Mouse (Mus musculus): ENCODE measurements at regions not wholly inside any gene's neighbourhood (a gene's known extent, or its start where the extent isn't known, plus 50 kb on each side); places are given as distances from the start of the nearest gene placed in this dataset.

DNA sequence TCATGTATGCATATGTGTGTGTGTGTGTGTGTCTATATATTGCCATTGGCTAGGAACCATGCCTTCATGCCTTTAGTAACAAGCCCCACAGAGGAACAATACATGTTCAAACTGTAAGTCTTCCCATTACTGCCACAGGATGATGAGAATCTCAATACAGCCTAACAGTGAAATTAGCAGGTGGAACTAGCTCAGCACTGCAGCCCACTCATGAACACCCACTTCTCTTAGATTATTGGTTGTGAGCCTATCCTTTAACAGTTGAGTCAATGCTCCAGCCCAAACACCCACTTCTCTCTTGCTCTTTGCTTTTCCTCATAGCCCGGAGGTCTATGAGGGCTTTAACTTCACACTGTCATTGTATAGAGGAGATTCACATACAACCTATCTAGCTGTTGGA is 287.5 kb upstream of the Plxna2 start:
- DNase-seq: no peak

DNA sequence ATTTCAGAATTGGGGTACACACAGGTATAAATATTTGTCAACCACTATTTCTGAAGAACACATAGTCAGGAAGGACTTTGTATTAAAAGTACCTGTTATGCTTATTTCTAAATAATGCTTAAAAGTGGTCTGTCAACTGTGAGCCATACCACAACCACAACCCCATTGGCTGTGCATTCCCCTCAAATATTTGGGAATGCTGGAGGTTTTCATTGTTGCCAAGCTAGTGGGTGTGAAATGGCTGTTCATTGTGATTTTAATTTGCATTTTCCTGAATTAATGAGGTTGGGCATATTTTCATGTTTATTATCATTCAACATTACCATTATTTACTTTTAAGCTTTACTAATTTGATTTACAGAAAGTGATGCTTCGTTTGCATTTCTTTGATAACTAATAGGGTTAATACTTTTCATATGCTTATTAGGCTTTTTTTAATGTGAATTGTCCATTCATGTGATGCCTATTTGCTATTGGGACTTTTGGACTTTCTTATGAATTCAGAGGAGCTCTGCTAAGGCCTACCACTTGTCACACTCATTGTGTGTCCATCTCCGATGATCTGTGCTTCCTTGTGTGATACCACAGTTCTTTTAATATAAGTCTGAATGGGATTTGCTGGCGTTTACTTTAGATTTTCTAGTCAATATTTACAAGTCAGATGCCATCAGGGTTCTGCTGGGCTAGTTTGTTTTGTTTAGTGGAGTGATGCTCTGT is 297.5 kb upstream of the Plxna2 start:
- DNase-seq: no peak

DNA sequence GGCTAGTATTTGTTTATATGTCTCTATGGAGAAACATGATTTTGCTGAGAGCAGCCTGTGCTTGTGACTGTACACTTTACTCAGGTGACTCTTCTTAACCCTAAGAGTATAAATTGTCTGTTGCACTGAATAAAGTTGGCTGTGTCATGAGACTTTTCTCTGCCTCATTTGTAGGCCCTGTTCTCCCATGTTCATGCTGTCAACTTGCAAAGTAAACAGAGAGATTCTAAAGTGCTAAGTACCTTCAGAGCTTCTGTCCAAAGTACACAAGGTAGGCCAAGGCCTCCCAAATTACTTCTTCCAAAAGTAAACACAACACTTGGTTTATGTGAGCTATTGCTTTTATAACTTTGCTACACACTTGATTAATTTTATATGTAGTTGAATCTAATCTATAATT is 299.7 kb upstream of the Plxna2 start:
- DNase-seq: no peak

DNA sequence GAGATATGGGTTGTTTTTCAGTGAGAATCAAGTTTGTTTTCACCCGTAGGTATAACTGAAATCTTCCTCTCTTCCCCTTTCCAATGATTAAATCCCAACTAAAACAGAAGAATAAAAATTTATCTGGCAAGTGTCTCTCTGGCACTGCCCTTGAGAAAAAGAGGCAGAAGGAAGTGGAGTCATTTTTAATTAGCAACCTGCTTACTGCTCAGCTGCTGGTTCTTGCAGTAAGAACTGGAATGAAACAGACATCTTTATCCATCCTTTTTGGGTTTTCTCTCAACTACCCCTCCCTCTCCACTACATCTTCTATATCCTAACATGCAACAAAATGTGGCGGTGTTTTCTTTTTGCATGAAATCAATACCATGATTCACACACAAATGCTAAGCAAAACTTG is 302.4 kb upstream of the Plxna2 start:
- no peak for DNase-seq

DNA sequence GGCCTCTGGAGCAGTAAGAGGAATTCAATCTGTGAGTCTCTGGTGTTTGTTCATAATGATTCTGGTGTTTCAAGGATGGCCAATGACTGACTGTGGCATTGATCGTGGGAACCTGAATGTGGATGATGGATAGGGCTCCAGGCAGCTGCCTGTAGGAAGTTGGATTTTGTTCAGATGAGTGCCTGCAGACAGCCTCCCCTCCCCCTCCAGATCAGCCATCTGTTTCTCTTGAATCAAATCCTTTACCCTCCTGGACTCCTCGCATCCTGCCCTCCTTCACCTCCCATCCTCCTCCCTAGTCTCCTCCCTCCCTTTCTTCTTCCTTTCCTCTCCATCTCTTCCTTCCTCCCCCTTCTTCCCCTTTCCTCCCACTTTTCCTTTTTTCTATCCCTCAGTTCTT is 307.6 kb upstream of the Plxna2 start:
- peak; percentile 40 to 70 for DNase-seq

DNA sequence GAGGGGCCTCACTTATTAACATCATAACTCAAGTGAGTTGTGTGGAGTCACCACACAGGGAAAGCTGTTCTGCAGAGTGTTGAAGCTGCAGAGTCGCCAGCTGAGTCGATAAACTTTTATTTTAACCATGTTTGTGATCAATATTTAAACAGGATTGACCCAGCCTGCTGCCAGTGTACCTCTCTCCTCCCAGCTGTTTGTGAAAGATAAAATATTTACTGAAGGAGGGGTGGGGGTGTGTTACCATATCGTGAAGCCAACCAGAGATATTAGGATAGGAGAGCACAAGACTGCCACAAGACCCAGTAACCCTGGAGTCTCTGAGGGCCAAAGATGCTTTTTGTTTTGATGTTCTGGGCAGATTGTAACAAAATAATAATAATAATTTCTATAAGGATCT is 309.4 kb upstream of the Plxna2 start:
- DNase-seq: no peak

DNA sequence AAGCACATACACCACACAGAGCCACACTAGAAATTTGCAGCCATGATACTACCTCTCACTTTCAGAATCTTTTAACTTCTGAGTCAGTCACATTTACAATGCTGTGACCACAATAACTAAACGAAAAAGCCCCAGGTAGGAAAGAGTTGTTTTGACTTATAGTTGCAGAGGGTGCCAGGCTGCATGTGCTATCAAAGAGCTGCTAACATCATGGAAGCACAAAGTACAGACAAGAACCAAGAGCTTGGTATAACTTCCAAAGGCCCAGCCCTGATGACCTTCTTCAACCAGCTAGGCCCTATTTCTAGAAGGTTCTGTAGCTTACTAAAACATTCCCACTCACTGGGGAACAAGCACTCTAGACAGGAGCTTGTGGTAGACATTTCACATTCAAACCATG is 314.1 kb upstream of the Plxna2 start:
- no peak for DNase-seq

DNA sequence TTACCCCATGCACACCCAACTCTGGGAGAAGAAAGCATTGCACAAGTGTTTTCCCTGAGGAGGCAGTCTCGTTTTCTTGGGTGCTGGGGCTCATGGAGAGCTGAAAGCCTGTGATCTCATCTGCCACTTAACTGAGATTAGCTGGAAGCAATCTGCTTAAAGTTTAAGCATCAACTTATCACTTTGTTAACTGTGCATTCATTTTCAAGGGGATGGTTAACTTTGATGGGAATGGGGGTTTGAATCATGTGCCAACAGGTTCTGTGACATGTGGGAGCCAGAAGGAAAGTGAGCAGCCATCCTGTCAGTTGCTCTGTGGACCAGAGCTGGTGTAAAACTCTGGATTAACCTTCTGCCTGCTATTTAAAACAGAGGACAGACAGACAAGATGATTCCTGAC is 315.2 kb upstream of the Plxna2 start:
- no peak for DNase-seq

DNA sequence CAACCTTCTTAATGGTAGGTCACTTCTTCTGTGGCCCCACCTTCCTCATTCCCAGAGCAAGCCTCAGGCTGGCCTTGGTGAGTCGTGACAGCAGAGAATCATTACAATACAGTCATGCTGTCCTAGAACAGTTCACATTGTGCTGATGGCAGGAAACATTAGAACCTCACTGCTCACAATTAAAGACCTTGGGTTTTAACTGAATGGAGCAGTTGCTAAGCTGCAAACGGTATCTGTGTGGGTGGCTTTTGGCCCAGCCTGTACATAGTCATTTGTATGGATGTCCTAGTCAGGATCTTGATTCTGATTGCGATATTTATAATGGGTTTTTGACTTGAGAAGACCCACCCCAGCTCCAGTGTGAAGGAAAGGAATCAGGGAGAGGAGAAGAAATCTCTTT is 336.1 kb upstream of the Plxna2 start:
- DNase-seq: no peak

DNA sequence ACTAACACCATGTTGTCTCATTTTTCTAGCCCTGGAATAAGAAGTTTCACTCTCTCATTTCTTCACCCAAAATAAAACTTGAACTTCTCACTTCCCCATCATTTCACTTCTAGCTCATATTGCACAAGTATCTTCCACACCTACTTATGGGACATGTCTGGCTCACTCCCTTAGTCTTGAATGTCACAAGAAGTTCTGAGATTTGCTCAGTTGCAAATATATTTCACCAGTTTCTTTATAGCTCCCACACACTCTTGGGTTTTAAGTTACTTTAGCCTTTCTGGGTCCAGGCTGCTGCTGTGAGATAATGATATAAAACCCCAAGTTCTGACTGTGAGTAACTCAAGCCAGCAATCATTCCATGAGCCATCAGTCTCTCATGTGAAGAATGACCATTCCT is 350.0 kb upstream of the Plxna2 start:
- no peak for DNase-seq

DNA sequence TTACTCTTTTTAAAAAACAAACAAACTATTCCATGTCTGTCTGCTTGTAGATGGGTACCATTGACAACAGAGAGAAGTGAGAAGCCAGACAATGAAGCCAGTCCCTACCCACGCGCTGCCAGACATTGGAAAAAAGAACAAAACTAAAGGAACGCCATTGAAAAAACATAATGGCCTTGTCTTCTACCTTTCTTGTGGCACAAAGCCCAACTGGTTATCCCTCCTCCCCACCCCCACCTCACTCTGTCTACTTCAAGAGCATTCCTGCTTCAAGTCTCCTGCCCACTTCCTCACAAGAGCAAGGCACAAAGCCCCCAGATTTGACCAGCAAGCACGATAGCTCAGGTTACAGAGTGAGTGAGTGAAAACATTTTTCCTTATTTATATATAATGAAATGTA is 355.6 kb upstream of the Plxna2 start:
- DNase-seq: no peak

DNA sequence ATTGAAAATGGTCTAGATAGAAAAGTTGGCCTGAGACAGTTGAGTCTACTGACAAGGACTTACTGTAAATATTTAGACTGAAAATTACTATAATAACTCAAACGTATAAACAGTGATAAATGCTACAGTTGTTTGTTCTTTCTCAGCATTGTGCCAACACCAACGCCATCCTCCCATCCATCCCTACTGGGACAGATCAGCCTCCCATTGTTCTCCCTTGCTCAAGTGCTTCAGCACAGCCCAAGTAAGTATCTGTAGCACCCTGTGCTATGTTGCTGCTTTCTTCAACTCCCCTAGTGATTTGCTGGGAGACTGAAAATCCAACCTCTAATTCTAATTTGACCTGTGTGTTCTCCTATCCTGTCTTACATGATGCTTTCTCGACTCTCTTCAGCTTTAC is 358.1 kb upstream of the Plxna2 start:
- DNase-seq: no peak

DNA sequence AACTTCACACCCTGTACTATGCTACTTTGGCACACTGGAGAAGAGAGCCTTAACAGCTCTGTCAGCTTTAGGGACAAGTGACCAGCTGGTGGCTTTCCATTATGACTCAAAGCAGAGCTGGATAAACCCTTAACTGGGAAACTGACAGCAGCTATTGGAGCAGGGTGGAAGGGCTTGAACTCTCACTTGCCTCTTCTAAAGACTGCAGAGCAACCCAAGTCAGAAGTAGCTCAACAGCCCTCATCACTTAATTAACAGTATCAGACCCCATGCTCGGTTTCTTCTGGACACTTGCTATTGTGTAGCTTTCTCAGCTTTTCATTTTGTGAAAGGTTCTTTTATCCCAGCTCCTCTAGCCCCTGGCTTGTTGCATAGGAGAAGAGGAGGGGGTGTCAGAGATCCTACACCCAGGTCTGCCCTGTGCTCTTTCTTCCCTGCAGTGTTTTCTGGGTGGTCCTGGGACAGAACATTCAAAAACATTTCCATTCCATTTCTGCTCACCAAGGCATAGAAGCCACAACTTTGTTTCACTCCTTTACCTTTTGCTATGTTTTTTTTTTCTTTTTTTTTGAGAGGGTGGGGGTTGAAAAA is 373.1 kb upstream of the Plxna2 start:
- DNase-seq: no peak

DNA sequence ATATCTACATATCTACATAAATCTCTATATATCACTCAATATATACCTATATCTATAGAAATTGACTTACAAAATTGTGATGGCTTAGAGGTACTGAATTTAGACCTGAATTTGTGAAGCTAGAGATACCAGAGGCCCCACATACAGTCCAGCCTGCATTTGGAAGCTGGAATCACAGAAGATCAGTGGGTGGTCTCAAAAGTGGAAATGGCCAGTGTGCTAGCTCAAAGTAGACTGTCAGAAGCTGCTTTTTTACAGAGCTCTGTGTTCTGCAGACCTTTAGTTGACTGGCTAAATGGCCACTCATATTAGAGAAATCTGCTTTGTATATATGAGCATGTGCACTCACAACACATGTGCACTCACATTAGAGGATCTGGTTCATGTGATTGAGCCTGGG is 376.9 kb upstream of the Plxna2 start:
- DNase-seq: no peak

DNA sequence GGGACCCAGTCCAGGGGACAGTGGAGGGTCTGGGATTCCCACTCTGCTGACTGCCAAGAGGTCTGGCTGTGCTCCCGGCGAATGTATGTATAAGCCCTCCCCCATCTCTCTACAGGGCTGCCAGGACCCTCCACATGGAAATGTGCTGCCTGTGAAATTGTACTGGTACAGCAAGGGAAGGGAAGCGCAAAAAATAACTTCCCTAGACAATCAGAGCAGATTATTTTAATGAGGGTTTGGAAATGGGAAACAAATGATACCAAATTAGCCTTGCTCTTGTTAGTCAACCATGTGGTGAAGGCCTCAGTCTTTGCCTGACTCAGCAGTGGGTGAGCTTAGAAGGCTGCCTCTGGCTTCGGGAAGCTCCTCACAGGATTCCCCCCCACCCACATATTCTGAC is 386.8 kb upstream of the Plxna2 start:
- DNase-seq: no peak

DNA sequence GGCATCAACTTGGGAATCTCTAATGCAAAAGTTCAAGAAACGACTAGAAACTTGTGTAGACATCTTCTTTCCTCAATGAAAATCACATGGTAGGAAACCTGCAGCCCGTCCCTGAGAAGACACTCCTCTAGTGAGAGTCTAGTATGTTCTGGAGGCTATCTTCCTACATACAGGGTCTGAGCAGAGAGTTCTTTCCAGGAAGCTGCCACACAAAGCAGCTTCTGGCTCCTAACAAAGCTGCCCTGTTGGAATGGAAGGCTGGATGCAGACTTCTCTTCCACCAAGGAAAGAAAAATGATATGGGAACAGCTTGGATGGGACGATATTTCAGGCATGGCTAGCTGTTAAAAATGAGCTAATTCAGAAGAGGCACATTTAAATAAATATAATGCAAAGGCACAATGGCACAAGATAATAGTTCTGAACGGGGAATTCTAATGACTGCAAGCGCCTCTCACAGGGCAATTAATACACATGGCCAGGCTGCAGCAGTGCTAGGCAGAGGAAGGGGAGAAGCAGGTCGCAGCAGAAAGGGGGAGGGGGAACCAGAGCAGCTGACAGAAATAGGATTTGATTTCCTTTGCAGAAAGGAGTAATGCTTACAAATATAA is 391.4 kb upstream of the Plxna2 start:
- DNase-seq: no peak

DNA sequence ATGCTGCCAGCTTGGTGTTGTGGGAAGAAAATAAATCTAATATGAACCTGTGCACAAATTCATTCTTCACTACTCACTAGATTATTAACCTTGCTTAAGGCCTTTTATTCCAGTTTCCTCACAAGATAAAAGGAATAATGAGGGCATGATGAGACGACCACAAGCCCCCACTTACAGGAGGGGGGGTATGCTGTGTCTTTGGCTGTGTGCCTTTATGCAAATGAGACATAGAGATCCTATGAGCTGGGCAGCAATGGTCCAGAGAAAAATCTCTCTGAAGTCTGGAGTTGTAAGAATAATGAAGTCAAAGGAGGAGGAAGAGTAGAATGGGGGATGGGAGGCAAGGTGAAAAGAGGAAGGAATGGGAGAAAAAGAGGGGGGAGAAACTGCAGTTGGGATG is 392.2 kb upstream of the Plxna2 start:
- DNase-seq: no peak

DNA sequence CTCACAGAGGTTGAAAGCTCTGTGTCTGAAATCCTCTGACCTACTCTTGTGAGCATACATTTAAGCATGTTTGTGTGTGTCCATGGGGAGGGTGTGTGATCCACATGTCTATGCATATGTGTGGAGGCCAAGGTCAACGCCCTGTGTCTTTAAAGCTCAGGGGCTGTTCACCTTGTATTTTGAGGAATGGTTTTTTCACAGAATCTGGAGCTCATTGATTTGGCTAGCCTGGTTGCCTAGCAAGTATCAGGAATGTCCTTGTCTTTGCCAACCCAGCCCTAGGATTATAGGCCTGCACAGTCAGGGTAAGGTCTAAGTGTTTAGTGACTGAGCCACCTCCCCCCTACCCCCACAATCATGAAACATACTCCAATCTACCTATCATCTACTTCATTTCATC is 394.0 kb upstream of the Plxna2 start:
- DNase-seq: no peak

DNA sequence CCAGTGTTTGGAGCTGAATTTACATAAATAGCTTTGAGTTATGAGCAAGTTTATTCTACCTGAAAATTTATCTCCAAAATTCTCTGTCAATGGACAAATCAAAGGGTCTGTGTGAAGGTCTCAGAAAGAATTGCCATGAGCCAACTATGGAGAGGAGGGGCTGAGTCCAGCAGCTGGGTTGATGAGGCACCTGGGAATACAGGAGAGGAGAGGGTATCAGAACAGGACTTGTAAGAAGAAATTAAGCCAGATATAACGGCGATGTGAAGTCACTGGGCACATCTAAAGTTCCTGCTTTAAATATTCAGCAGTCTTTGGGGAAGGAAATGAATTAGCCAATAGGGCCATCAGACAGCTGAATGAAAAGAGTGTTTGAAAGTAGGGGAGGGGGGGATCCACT is 394.4 kb upstream of the Plxna2 start:
- no peak for DNase-seq

DNA sequence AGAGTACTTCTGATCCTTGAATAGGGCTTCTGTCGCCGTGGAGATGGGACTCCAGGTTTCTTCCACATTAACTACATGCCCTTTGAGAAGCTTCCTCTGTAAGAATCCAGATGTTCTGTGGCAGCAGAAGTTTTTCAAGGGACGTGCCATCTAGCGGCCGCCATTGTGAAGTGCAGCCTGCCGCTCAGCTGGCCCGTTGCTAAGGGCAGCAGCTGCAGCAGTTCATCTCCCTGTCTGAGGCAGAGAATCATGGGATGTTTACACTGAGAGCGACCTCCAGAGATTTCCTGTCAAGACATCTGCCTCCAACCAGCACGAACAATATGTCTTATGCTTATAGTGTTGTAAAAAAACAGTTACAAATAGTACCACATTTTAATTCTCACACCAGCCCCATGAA is 395.0 kb upstream of the Plxna2 start:
- DNase-seq: peak; percentile 33 to 56

DNA sequence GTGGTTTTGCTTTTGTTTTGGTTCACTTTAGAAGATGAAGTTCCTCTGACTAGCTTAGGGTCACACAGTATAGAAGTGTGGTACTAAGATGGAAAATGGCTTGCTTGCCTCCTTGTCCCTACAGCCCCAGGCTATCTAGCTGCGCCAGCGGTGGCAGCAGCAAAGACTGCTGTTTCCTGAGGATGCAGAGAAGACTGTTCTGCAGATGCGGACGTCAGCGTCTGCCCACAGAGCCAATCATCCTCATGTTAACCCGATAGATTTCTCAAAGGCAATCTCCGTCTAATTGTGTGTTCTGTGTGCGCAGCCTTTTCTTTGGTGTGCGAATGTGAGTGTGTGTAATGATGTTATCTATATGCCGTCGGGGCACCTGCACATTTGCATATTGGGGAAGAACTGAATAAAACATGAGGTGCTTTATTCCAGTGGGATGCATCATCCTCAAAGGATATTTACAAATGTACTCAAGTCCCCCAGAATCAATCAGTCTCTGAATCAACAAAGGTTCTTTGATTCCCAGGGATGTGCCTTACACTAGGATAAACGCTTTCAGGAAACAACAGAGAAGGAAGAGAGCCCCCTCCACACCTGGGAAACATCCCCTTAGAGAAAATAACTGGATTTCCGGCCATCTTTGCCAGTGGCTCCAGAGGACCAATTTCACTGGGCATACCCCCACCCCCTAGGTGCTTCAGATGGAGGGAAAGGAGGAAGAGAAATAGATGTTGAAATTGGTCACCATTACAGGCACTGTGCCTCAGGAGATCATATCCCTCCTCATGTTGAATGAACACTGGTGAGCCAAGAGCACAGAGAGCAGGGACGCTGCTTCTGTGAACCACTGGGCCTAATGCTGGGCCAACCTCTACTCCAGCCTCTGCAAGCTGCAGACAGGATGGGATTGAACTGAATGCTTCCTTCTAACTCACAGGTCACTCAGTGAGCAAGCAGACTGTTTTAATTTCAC is 409.7 kb upstream of the Plxna2 start:
- DNase-seq: no peak

DNA sequence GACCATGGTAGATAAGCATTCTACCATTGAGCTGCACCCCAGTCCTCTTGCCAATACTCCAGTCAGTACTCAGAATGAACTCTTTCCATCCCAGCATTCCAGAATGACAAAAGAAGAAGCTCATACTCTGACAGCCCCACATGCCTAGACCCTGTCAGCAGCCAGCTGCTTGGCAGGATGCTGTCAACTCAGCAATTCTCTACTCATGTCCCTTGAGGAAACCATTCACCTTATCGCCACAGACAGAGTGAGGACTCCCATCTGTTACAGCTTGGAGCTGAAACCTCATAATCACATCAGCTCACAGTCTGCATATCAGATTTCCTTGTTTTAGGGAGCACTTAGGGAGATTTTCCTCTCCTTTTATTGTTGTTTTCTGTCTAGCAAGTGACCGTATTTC is 420.5 kb upstream of the Plxna2 start:
- DNase-seq: no peak

DNA sequence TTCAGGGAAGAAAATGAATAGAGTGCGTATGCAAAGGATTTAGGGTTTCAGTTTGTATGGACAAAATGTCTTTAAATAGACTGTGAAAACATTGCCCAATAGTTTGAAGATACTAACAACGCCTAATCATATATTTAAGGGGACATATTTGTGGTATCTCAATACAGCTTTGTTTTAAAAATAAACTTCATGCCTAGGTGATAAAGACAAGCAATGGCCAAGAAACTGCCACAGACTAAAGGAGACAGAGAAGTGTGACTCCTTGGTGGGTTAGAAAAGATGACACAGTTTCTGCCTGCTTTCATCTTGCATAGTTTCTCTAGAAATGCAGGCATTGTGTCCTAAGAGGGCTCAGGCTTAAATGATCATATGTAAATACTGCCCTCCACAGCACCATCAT is 435.7 kb upstream of the Plxna2 start:
- no peak for DNase-seq

DNA sequence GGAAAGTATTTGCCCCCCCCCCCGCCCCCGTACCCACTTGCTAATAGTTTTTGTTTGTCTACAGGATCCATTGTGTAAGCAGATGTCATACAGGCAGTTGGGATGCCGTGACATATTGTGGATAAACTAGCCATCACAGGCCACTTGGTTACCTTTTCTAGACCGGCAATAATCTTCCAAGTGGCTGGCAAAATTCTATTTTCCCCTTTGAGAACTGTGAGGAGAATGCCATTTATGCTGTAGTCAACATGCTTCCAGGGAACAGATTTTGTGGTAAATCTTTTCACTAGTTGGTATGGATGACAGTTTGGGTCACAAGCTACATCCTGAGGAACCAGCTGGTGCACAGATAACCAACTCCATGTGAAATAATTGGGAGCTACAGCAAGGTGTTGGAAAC is 456.5 kb upstream of the Plxna2 start:
- no peak for DNase-seq
